Mouse (Mus musculus) erythroblast, embryonic 14.5 days (primary cell): ENCODE results near the gene Rtn4rl1.

Source experiments
- GATA1 ChIP-seq: IDR thresholded peaks from 2 replicates; pipeline ENCODE4 v1.6.1; 2012; ENCODE audit warnings: low read length, inconsistent platforms, mixed read lengths
- TAL1 ChIP-seq: IDR thresholded peaks from 3 replicates; pipeline ENCODE4 v1.6.1; 2012; ENCODE audit warnings: low read length, inconsistent platforms, mixed read lengths

DNA sequence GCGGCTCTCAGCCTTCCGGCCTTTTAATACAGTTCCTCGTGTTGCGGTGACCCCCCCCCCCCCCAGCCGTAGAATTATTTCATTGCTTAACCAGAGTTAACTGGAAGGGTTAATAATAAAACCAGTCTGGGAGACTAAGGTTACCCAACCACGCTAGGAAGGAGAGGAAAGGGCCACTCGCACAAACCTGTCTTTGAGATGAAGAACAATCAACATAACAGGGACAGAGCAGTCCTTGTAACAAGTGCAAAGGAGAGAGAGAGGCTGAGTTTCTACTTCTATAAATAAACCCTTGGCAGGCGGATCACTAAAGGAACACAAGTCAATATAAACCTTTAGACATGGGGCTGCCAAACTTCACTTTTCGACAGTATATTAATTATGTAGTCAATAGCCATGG is 104.0 kb downstream of the Rtn4rl1 start:
- TF ChIP-seq TAL1 (no peak), GATA1 (no peak)
